Mouse (Mus musculus) midbrain, embryonic 13.5 days (tissue): ENCODE measurements around the gene Zc3h7b. TPM values are rescaled to one million over a fixed set of nuclear protein-coding genes. Genes with fewer than 3 reads are reported as not detected.

Source experiments
- ATAC-seq: fragments of 200-750 bp; cut with Nextera tagmentation; 2 replicates; pipeline ENCODE4 v1.8.0; 2017; ENCODE audit warnings: mild to moderate bottlenecking, moderate TSS enrichment, moderate library complexity
- H3K27ac ChIP-seq: fragments of 300-500 bp; sonication (generic); 2 replicates; pipeline ENCODE4 v1.5.1; 2015; ENCODE audit warnings: inconsistent platforms, mild to moderate bottlenecking, moderate library complexity
- H3K27me3 ChIP-seq: fragments of 300-500 bp; sonication (generic); 2 replicates; pipeline ENCODE4 v1.6.1; 2015; ENCODE audit warnings: mild to moderate bottlenecking, inconsistent platforms
- H3K36me3 ChIP-seq: fragments of 300-500 bp; sonication (generic); 2 replicates; pipeline ENCODE4 v1.6.1; 2015; ENCODE audit warnings: mild to moderate bottlenecking, inconsistent platforms
- H3K4me1 ChIP-seq: fragments of 300-500 bp; sonication (generic); replicated peaks from 2 replicates; pipeline ENCODE4 v1.6.1; 2015; ENCODE audit warnings: inconsistent platforms
- H3K4me2 ChIP-seq: fragments of 300-500 bp; sonication (generic); replicated peaks from 2 replicates; pipeline ENCODE4 v1.6.1; 2015; ENCODE audit warnings: moderate library complexity, mild to moderate bottlenecking, inconsistent platforms
- H3K4me3 ChIP-seq: fragments of 300-500 bp; sonication (generic); replicated peaks from 2 replicates; pipeline ENCODE4 v1.5.1; 2015; ENCODE audit warnings: mild to moderate bottlenecking, inconsistent platforms
- H3K9ac ChIP-seq: fragments of 300-500 bp; sonication (generic); replicated peaks from 2 replicates; pipeline ENCODE4 v1.6.1; 2015; ENCODE audit warnings: mild to moderate bottlenecking, inconsistent platforms
- H3K9me3 ChIP-seq: fragments of 300-500 bp; sonication (generic); 2 replicates; pipeline ENCODE4 v1.6.1; 2016; ENCODE audit warnings: mild to moderate bottlenecking, inconsistent platforms
- WGBS: fragments of 180-500 bp; shearing (Covaris S2); methylation state at CpG from one replicate; pipeline ENCODE4 v1.1.7; 2015; 5-methylcytosine and 5-hydroxymethylcytosine counted together
- polyA plus RNA-seq: library from polyadenylated mRNA; unstranded; fragments of >200 nt; fragmentation: Nextera tagmentation; extraction: Ambion mirVana; gene quantifications from 2 replicates; pipeline ENCODE4 v1.2.1, GENCODE M21; 2015

The Zc3h7b gene
- polyA plus RNA-seq, 1 experiment from 2014 or later: 48.4 TPM

DNA sequence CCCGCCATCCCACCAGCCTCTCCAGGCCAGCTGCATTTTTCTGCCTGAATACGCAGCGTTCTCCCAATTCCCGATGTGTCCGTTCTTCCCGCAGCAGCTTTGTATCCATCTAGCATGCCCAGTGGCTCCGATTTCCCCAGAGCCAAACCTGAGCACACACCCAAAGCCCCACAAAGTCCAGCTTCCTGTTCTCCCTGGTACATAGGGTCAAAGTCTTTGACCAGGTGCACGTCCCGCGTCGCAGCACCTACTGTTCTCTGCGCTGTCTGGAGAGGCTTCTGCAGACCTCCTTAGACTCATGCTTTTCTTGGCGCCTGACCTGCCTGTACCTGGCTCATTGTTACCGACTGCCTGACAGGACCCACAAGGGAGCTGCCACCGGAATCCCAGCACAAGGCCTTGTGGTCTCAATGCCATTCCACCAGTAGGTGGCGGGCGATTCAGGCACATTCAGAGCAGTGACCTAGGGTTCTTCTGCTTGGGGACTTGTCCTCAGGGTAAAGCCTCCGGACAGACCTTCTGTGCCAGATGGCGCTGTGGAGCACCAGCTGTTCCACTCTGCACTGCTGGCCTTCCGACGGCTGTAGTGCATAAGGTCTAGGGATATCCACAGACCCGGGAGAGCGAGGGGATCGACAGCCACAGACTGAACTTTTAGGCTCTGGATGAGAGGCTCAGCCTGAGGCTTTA, 86.4 kb downstream of the Zc3h7b start:
- WGBS: 14% methylated on average over 24 of the region's 24 CpGs

DNA sequence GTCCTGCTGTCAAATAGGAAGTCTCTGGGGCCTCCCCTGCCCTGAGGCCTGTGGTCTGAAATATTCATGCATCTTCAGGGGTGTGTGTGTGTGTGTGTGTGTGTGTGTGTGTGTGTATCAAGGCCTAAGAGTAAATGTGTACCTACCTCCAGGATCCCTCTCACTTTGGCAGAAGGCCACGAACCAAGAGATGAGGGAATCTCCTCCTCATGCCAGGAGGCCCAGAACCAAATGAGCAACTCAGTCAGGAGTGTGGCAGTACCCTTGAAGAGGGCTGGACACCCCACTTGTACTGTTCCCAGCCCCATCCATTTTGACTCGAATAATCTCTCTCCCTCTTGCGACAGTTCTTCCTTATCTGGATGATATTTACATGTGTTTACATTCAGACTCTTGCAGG, 87.4 kb downstream of the Zc3h7b start:
- no peak overlapping the region for H3K4me3 ChIP-seq
- 94% methylated on average over 3 of the region's 3 CpGs for WGBS
- no peak for ATAC-seq
- no peak overlapping the region for H3K27ac ChIP-seq
- H3K4me1 ChIP-seq: peaks cover 19% of the 10 kb centered on the region
- H3K36me3 ChIP-seq: peaks cover 5% of the 10 kb centered on the region
- no peak overlapping the region for H3K9ac ChIP-seq
- H3K9me3 ChIP-seq: no peaks in the 10 kb centered on the region
- peaks cover 4% of the 10 kb centered on the region for H3K27me3 ChIP-seq
- no peak overlapping the region for H3K4me2 ChIP-seq

More for the DNA sequence above, 86.4 kb downstream of the Zc3h7b start:
- Histone ChIP-seq H3K27ac (peak overlapping the region; percentile 35; the same call in 1 of the 2 replicates), H3K36me3 (peaks cover 15% of the 10 kb centered on the region), H3K4me2 (peak overlapping the region; percentile 6; the same call in 1 of the 2 replicates), H3K9ac (0 out of 2 replicates have a peak overlapping the region, but pooled peaks have one; percentile 8), H3K27me3 (peaks cover 4% of the 10 kb centered on the region; the same call in 1 of the 2 replicates), H3K9me3 (no peaks in the 10 kb centered on the region), H3K4me3 (no peak overlapping the region), H3K4me1 (peaks cover 14% of the 10 kb centered on the region)
- peak; percentile 93 for ATAC-seq

DNA sequence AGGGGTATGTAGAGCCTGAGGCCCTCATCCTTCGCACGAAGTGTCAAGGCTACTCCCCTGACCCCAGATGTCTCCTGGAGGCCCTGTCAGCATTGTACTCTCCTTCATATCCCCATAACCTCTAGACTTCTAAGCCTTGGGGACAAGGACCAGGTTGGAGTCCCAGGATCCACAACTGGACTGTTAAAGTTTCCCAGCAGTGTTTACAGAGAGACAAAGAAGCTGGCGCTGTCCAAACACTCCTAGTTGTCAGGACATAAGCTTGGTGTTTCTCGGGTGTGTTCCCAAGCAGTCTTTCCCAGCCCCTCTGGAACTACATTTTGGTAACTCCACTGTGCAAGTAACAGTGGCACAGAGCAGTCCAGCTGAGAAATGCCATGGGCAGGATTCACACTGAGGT, 88.6 kb downstream of the Zc3h7b start:
- peaks cover 7% of the 10 kb centered on the region for H3K27me3 ChIP-seq
- H3K36me3 ChIP-seq: no peaks in the 10 kb centered on the region
- H3K9ac ChIP-seq: no peak overlapping the region
- WGBS: 77% methylated on average over 4 of the region's 4 CpGs
- ATAC-seq: no peak
- H3K4me1 ChIP-seq: peaks cover 19% of the 10 kb centered on the region
- H3K27ac ChIP-seq: no peak overlapping the region
- H3K4me3 ChIP-seq: no peak overlapping the region
- no peaks in the 10 kb centered on the region for H3K9me3 ChIP-seq
- no peak overlapping the region for H3K4me2 ChIP-seq

DNA sequence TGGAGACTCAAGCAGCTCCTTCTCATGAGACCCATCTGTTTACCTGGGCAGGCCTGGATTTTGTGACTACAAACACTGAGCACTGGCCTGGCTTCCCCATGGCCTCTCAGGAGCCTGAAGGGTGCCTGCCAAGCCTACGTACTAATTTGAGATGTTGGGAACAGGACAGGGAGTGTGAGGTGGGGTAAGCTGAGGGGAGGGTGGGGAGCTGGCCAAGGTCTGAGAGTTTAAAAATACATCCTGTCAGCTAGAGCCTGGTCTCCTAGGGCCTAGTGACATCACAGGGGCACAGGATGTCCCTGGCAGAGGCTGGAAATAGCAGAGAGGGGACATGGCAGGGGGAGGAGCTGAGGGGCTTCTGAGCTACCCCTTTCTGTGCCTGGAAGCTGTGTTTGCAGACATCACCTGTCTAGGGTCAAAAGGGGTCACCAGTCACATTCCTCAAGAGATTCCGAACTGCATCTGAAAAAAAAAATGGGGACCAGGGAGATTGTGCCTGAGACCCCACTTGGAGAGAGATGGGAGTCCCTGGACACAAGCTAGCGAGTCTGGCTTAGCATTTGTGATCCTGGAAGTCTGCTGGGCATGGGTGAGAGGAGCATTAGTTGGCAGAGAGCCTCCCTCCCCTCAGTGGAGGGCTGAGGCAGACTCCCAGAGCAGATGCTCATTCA, 89.4 kb downstream of the Zc3h7b start:
- H3K36me3 ChIP-seq: no peaks in the 10 kb centered on the region
- H3K4me1 ChIP-seq: peaks cover 19% of the 10 kb centered on the region
- no peak overlapping the region for H3K4me2 ChIP-seq
- ATAC-seq: no peak
- 52% methylated on average over 3 of the region's 3 CpGs for WGBS
- no peak overlapping the region for H3K4me3 ChIP-seq
- H3K9ac ChIP-seq: no peak overlapping the region
- H3K27me3 ChIP-seq: peaks cover 7% of the 10 kb centered on the region
- no peak overlapping the region for H3K27ac ChIP-seq
- H3K9me3 ChIP-seq: no peaks in the 10 kb centered on the region

DNA sequence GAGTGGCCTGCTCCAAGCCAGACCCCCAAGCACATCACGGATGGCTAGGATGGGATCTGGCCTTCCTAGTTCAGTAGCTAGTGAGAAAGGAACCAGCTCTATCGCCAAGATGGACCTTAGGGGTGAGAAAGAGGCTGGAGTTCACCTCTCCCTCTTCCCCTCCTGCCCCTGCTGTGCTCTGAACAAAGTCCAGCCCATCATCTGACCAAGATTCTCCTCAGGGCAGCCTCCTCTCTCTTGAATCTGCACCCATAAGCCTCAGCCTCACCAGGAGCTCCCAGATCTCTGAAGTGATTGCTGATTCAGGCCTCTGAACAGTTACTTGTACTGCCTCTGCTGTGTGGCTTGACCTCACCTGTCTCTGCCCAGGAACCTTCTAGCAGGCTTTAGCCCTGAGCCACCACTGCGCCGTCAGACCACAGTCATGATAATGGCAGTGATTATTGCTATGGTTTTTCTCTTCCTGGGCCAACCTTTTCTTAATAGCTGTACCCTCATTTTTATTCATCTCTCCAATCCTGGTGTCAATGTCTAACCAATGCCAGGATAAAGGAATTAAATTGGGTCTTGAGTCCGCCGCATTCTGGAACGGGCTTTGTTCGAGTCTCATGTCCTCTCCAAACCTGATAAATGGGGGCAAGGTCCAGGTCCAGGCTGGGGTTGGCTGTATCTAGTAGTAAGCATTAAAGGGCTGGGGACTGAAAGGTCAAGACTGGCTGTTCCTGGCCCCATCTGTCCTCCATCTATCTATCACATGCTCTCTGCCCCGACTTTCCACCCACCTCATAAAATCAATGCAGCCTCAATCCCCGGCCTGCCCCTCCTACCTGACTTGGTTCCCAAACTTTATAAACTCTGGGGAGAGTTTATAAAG, 90.4 kb downstream of the Zc3h7b start:
- Histone ChIP-seq H3K27ac (no peak overlapping the region), H3K9ac (no peak overlapping the region), H3K36me3 (no peaks in the 10 kb centered on the region), H3K9me3 (no peaks in the 10 kb centered on the region), H3K4me3 (no peak overlapping the region), H3K4me2 (no peak overlapping the region), H3K4me1 (peaks cover 19% of the 10 kb centered on the region), H3K27me3 (peaks cover 7% of the 10 kb centered on the region)
- no peak for ATAC-seq
- WGBS: 81% methylated on average over 10 of the region's 10 CpGs

DNA sequence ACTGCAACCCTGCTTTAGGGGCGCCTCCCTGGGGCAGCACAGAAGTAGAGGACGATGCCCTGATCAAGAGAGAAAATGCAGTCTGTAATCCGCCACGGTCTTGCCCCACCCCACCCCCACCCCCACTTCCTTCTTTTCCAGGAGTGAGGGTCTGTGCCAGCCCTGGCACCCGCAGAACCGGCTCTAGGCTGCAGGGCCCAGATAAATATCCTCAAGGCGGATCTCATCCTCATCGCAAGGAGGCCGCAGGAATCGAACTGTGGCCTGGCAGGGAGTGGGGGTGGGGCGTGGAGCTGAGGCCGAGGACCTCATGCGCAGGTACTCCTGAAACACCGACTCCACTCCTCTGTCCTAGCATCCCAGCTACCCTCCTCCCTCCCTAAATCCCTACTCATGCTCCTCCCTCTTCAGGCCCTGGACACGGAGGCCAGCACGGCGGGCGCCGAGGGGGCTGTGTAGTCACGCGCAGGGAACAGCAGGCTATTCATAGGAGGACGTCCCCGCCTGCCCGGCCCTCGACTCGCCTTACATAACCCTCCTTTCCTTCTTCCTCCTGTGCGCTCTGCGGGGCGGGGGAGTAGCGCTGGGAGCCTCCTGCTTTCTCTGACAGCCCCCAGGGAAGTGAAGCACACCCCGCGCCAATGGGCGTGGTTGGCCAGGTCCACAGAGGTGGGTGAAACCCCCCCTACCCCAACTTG, 91.4 kb downstream of the Zc3h7b start:
- peak overlapping the region; percentile 17 for H3K4me3 ChIP-seq
- peaks cover 16% of the 10 kb centered on the region for H3K4me1 ChIP-seq
- H3K27me3 ChIP-seq: peaks cover 7% of the 10 kb centered on the region
- H3K27ac ChIP-seq: no peak overlapping the region
- 2% methylated on average over 33 of the region's 33 CpGs for WGBS
- H3K36me3 ChIP-seq: no peaks in the 10 kb centered on the region
- H3K9me3 ChIP-seq: no peaks in the 10 kb centered on the region
- peak; percentile 78 for ATAC-seq
- H3K4me2 ChIP-seq: peak overlapping the region; percentile 50
- H3K9ac ChIP-seq: peak overlapping the region; percentile 42; the same call in 1 of the 2 replicates

DNA sequence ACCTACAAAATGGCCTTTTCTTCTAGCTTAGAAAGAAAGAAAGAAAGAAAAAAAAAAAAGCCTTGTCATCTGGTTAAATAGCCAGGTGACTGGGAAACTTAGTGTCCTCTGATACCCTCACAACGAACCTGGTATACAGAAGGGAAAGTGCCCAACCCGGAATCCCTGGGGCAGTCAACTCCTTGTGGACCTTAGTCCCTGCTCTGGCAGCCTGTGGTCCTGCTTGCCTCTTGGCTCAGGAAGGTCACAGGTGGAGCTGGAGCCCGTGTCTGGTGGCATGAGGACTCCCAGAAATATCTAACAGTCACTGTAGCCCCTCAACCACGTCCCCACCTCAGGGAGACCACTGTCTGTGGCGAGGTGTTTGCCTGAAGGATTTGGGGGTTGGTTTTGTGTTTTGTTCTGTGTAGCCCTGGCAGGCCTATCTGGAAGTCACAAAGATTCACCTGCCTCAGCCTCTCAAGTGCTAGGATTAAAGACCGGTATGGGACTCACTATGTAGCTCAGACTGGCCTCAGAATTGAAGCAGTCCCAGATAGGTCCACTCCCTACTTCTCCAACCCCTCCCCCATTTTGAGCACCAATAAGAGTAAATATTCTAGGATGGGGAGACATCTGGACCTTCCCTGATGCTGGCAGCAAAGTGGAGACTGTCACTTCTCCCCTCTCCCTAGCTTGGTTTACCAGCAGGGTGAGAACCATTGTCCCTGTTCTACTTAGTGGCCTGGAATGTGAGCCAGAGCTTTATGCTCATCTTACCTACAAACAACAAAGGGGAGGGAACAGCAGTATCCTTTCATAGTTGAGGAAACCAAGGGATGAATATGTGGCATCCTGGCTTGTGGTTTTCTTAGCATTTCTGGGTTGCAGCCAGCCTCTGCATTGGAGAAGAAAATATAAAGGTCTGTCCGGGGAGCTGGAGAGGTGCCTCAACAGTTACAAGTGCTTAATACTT, 92.4 kb downstream of the Zc3h7b start:
- Histone ChIP-seq H3K4me3 (no peak overlapping the region), H3K27me3 (peaks cover 7% of the 10 kb centered on the region), H3K9me3 (no peaks in the 10 kb centered on the region), H3K9ac (no peak overlapping the region), H3K27ac (no peak overlapping the region), H3K36me3 (no peaks in the 10 kb centered on the region), H3K4me2 (no peak overlapping the region), H3K4me1 (peaks cover 12% of the 10 kb centered on the region)
- ATAC-seq: no peak
- WGBS: 66% methylated on average over 7 of the region's 7 CpGs

DNA sequence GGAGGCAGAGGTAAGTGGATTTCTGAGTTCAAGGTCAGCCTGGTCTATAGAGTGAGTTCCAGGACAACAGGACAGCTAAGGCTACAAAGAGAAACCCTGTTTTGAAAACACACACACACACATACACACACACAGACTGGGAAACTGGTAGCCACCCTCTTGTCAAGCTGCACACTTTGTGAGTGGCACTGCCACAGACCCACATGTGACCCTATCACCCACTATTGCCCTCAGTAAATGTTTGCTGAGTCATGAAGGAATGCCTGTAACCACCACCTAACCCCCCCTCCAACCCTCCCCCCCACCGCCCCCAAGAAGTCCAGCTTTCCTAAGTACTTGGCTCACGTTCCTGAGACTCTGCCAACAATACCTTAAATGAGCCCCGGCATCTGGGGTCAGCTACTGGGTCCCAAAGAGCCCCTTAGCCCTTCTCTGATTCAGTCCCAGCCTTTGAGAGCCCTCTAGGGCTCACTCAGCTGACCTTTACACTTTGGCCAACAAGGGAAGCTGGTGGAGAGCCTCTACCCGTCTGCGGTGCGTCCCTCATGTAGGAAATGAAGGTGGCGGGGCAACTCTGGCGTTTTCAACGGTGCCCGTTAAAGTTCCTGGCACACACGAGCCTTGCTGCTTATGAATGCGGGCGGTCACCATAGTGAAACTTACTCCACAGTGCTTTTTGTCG, 93.8 kb downstream of the Zc3h7b start:
- H3K4me3 ChIP-seq: no peak overlapping the region
- H3K4me2 ChIP-seq: no peak overlapping the region
- 75% methylated on average over 14 of the region's 14 CpGs for WGBS
- ATAC-seq: no peak
- no peaks in the 10 kb centered on the region for H3K36me3 ChIP-seq
- H3K27ac ChIP-seq: no peak overlapping the region
- no peaks in the 10 kb centered on the region for H3K9me3 ChIP-seq
- peaks cover 12% of the 10 kb centered on the region for H3K4me1 ChIP-seq
- no peak overlapping the region for H3K9ac ChIP-seq
- H3K27me3 ChIP-seq: peaks cover 7% of the 10 kb centered on the region

DNA sequence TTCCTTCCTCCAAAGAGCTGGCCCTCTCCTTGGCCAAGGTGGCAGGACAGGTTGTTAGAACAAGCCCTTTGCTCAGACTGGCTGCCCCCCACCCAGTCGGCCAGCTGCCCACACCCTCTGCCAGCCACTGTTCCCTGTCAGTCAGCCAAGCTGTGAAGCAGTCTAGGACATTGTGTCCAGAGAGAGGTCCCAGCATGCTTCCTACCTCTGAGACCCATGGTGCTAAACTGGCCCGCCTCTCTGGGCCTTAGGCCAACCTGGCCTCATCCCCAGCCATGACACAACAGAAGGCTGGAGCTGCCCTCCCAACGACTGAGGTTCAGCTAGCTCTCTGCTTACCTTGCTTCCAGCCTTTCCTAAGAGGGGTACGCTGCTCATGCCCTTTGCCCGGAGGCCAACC, 94.8 kb downstream of the Zc3h7b start:
- H3K4me2 ChIP-seq: no peak overlapping the region
- peaks cover 7% of the 10 kb centered on the region for H3K27me3 ChIP-seq
- no peaks in the 10 kb centered on the region for H3K36me3 ChIP-seq
- ATAC-seq: peak; percentile 57; the same call in 1 of the 2 replicates
- H3K4me1 ChIP-seq: peaks cover 12% of the 10 kb centered on the region
- no peak overlapping the region for H3K4me3 ChIP-seq
- no peaks in the 10 kb centered on the region for H3K9me3 ChIP-seq
- 69% methylated on average over 5 of the region's 5 CpGs for WGBS
- no peak overlapping the region for H3K9ac ChIP-seq
- H3K27ac ChIP-seq: no peak overlapping the region

DNA sequence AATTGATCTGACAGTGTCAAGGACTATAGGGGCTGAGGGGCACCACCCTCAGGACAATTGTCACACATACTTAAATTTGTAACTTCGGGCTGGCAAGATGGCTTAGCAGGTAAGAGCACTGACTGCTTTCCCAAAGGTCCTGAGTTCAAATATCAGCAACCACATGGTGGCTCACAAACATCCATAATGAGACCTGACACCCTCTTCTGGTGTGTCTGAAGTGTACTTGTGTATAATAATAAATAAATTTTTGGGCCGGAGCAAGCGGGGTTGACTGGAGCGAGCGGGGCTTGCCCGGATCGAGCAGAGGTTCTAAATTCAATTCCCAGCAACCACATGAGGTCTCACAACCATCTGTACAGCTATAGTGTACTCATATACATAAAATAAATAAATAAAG, 95.4 kb downstream of the Zc3h7b start:
- no peaks in the 10 kb centered on the region for H3K36me3 ChIP-seq
- no peaks in the 10 kb centered on the region for H3K9me3 ChIP-seq
- WGBS: 89% methylated on average over 7 of the region's 7 CpGs
- no peak overlapping the region for H3K9ac ChIP-seq
- no peak overlapping the region for H3K4me3 ChIP-seq
- peaks cover 7% of the 10 kb centered on the region for H3K27me3 ChIP-seq
- H3K27ac ChIP-seq: no peak overlapping the region
- H3K4me2 ChIP-seq: no peak overlapping the region
- ATAC-seq: no peak
- peaks cover 12% of the 10 kb centered on the region for H3K4me1 ChIP-seq
